Mouse (Mus musculus): Measurements from ENCODE around the gene Ift43. TPM values are rescaled to one million over a fixed set of nuclear protein-coding genes. Genes with fewer than 3 reads are reported as not detected.

Ift43 gene
- polyA plus RNA-seq, 1 experiment, result 5.3 TPM

DNA sequence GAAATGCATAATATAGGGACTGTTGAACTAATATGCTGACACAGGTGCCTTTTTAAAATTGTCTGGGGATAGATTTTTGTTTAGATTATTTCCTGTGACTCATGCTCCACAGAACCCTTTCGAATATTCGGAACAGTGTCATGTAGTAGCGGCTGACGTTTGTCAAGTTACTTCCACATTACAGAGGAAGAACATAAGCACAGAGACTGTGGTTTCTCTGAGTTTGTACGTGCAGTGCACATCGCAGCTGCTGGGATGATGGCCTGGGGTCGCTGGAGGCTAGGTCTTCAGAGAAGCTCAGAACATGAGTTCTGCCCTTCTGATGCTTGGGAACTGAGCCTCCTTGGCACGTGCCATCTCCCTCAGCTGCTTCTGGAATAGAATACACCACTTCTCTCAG lies 35.0 kb upstream of the Ift43 start:
- WGBS, result 24% methylated on average over 8 of the region's 8 CpGs
- no peak for TF ChIP-seq CTCF (IDR thresholded peaks at IDR 0.05; ENCODE audit: control insufficient read depth, insufficient read depth, low read length)
- no peak for TF ChIP-seq POLR2A (IDR thresholded peaks at IDR 0.05; ENCODE audit: borderline replicate concordance, control insufficient read depth, low read depth, low read length)
- Histone ChIP-seq H3K4me1 (ENCODE audit: control insufficient read depth, insufficient read depth, low read length) (no peaks in the 10 kb centered on the region; the same call in 1 of the 2 replicates), H3K4me3 (replicated peaks; ENCODE audit: control insufficient read depth, low read depth, low read length) (no peak overlapping the region), H3K27ac (ENCODE audit: control insufficient read depth, insufficient read depth, low read depth, low read length, poor library complexity) (no peak overlapping the region)

DNA sequence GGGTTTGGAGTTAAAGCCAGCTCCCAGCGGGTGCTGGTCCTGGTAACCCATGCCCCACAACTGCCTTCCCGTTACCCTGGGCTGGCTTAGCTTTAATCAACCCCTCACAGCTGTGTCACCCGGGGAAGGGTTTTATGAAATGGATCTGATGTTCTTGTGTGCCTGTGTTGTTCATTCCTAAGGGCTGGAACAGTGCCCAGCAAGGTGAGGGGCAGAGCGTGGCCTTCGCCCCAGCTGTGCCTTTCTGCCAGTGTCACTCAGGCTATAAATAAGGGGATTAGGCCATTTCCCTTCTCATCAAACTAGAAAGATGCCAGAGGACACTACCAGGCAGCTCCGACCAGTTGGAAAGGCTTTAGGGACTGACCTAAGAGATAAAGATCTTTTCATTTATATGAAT lies 32.5 kb upstream of the Ift43 start:
- TF ChIP-seq POLR2A (IDR thresholded peaks at IDR 0.05; ENCODE audit: borderline replicate concordance, control insufficient read depth, low read depth, low read length) (no peak), CTCF (IDR thresholded peaks at IDR 0.05; ENCODE audit: control insufficient read depth, insufficient read depth, low read length) (no peak)
- 86% methylated on average over 6 of the region's 6 CpGs for WGBS
- H3K4me3 ChIP-seq (replicated peaks; ENCODE audit: control insufficient read depth, low read depth, low read length), result no peak overlapping the region
- no peaks in the 10 kb centered on the region; the same call in 1 of the 2 replicates for H3K4me1 ChIP-seq (ENCODE audit: control insufficient read depth, insufficient read depth, low read length)
- no peak overlapping the region for H3K27ac ChIP-seq (ENCODE audit: control insufficient read depth, insufficient read depth, low read depth, low read length, poor library complexity)

DNA sequence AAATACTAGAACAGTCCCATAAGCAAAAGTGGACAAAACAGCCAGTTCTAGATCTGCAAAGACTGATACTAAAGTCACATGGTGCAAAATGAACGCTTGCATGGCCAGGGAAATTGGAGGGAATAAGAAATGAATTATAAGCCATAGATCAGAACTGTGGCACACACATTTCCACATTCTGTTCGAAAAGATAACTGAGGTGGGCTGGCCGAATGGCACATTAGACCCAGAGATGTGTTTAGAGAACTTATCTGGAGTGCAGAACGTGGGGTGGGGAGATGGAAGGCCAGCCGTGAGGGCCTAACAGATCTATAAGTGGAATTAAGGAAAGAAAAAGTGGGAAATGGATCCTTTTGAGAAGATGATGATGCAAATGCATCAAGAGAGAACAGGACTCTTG lies 30.9 kb upstream of the Ift43 start:
- 65% methylated on average over 5 of the region's 5 CpGs for WGBS
- TF ChIP-seq CTCF (IDR thresholded peaks at IDR 0.05; ENCODE audit: control insufficient read depth, insufficient read depth, low read length) (no peak), POLR2A (IDR thresholded peaks at IDR 0.05; ENCODE audit: borderline replicate concordance, control insufficient read depth, low read depth, low read length) (no peak)

DNA sequence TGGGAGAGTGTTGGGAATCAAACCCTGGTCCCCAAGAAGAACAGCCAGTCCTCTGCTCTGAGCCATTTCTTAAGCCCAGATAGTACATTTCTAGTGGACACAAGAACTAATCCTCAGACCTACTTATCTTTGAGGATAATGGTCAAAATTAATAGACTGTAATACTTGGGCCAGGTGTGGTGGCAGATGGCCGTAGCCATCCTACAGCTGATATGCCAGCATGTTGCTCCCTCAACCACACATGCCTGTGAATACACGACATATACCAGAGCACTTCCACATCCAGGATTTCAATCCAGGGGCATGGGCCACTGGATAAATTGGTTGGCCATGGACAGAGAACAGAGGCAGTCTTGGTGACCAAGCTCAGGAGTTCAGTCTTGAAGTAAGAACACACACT lies 27.0 kb upstream of the Ift43 start:
- WGBS, result 75% methylated on average over 2 of the region's 2 CpGs
- no peaks in the 10 kb centered on the region for H3K4me1 ChIP-seq (ENCODE audit: control insufficient read depth, insufficient read depth, low read length)
- H3K4me3 ChIP-seq (replicated peaks; ENCODE audit: control insufficient read depth, low read depth, low read length), result no peak overlapping the region
- no peak overlapping the region for H3K27ac ChIP-seq (ENCODE audit: control insufficient read depth, insufficient read depth, low read depth, low read length, poor library complexity)
- TF ChIP-seq POLR2A (IDR thresholded peaks at IDR 0.05; ENCODE audit: borderline replicate concordance, control insufficient read depth, low read depth, low read length) (no peak), CTCF (IDR thresholded peaks at IDR 0.05; ENCODE audit: control insufficient read depth, insufficient read depth, low read length) (no peak)

More for the DNA sequence above, 30.9 kb upstream of the Ift43 start:
- Histone ChIP-seq H3K4me1 (ENCODE audit: control insufficient read depth, insufficient read depth, low read length) (no peaks in the 10 kb centered on the region), H3K27ac (ENCODE audit: control insufficient read depth, insufficient read depth, low read depth, low read length, poor library complexity) (no peak overlapping the region), H3K4me3 (replicated peaks; ENCODE audit: control insufficient read depth, low read depth, low read length) (no peak overlapping the region)

DNA sequence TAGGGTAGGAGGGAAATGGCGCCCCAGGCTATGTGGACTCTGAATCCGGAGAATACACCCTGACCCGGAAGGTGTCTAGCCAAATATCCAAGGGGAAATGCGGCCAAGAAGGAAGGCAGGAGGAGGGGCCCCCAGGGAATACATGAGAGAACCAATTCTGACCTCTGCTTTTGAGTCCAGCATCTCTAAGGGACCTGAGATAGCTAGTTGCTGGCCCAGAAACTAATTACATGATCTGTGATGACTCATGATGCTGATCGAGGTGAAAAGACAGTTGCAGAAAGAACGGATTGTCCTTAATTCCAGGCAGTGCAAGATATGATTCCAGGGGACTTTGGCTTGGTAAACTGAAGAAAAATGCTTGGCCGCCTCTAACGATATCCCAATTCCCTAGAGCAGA lies 25.4 kb upstream of the Ift43 start:
- Histone ChIP-seq H3K27ac (ENCODE audit: control insufficient read depth, insufficient read depth, low read depth, low read length, poor library complexity) (no peak overlapping the region), H3K4me3 (replicated peaks; ENCODE audit: control insufficient read depth, low read depth, low read length) (no peak overlapping the region), H3K4me1 (ENCODE audit: control insufficient read depth, insufficient read depth, low read length) (no peaks in the 10 kb centered on the region)
- WGBS, result 79% methylated on average over 8 of the region's 8 CpGs
- TF ChIP-seq CTCF (IDR thresholded peaks at IDR 0.05; ENCODE audit: control insufficient read depth, insufficient read depth, low read length) (no peak), POLR2A (IDR thresholded peaks at IDR 0.05; ENCODE audit: borderline replicate concordance, control insufficient read depth, low read depth, low read length) (no peak)

DNA sequence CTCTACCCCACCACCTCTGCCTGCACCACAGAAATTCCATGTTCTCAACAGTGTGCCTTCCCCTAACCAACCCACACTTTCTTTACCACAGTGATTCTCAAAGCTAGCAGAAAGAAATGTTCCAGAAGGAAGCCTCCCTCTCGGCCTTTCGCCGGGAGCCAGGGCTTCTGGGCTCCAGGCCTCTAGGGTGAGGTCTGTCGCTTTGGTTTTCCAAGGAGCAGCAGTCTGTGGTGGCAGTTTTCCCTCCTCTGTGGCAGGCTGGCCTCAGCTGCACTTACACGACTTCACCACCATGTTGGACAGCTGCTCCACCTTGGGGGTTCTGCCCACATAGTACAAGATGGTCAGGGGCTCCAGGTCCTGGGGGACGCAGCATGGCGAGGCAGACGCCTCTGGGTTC lies 24.8 kb upstream of the Ift43 start:
- TF ChIP-seq POLR2A (IDR thresholded peaks at IDR 0.05; ENCODE audit: borderline replicate concordance, control insufficient read depth, low read depth, low read length) (no peak), CTCF (IDR thresholded peaks at IDR 0.05; ENCODE audit: control insufficient read depth, insufficient read depth, low read length) (no peak)
- Histone ChIP-seq H3K27ac (ENCODE audit: control insufficient read depth, insufficient read depth, low read depth, low read length, poor library complexity) (no peak overlapping the region), H3K4me3 (replicated peaks; ENCODE audit: control insufficient read depth, low read depth, low read length) (no peak overlapping the region), H3K4me1 (ENCODE audit: control insufficient read depth, insufficient read depth, low read length) (no peaks in the 10 kb centered on the region)
- 88% methylated on average over 8 of the region's 8 CpGs for WGBS

DNA sequence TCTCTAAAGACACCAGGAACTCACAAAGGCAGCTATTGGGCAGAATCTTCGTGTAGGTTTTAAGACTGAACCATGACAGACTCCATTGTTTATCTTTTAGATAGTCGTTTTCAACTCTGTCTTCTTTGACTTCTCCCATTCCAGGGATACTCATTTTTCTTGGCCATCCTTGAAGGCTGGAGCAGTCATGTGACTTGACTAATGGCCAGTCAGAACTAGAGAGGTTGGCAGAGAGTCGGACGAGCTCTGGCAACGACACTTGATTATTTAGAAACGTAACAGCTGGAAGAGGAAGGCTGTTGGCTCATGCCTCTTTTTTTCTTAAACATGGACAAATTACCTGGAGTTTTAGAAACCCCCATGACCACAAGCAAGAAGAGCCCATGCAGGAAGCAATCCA lies 23.0 kb upstream of the Ift43 start:
- TF ChIP-seq POLR2A (IDR thresholded peaks at IDR 0.05; ENCODE audit: borderline replicate concordance, control insufficient read depth, low read depth, low read length) (no peak), CTCF (IDR thresholded peaks at IDR 0.05; ENCODE audit: control insufficient read depth, insufficient read depth, low read length) (no peak)
- Histone ChIP-seq H3K27ac (ENCODE audit: control insufficient read depth, insufficient read depth, low read depth, low read length, poor library complexity) (no peak overlapping the region), H3K4me3 (replicated peaks; ENCODE audit: control insufficient read depth, low read depth, low read length) (no peak overlapping the region), H3K4me1 (ENCODE audit: control insufficient read depth, insufficient read depth, low read length) (no peaks in the 10 kb centered on the region)
- 83% methylated on average over 6 of the region's 6 CpGs for WGBS

DNA sequence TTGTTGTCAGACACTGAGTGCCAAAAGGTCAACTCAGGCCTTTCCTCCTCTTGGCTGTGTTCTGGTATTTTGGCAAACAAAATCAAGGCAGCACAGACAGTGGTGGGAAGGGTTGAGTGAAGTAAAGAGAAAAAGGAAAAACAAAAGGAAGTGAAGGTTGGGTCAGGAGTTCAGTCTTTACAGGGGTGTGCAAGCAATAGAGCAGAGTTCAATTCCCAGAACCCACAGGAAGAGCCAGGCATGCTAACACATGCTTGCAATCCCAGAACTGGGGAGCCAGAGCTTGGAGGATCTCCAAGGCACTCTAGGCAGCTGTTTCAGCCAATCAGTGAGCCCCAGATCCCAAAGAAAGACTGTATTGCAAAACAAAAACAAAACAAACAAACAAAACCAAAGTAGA lies 17.5 kb upstream of the Ift43 start:
- no peaks in the 10 kb centered on the region for H3K4me1 ChIP-seq (ENCODE audit: control insufficient read depth, insufficient read depth, low read length)
- H3K27ac ChIP-seq (ENCODE audit: control insufficient read depth, insufficient read depth, low read depth, low read length, poor library complexity), result no peak overlapping the region
- no peak overlapping the region for H3K4me3 ChIP-seq (replicated peaks; ENCODE audit: control insufficient read depth, low read depth, low read length)
- TF ChIP-seq CTCF (IDR thresholded peaks at IDR 0.05; ENCODE audit: control insufficient read depth, insufficient read depth, low read length) (no peak), POLR2A (IDR thresholded peaks at IDR 0.05; ENCODE audit: borderline replicate concordance, control insufficient read depth, low read depth, low read length) (no peak)

DNA sequence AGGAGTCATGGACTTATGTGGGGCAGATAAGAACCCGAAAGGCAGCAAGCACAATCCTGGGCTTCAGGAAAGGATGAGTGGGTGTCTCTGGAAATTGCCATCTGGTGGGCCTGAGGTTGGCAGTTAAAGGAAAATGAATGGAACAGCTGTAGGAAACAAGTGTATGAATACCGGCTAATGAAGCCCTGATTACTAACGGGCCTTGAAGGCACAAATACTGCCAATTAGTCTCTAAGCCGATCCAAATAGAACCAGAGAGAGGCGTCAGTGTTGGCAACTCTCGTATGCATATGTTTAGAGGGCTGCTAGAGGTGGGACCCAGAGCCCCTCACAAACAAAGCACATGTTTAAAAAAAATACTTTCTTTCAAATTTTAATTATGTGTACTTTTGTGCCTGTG lies 10.9 kb upstream of the Ift43 start:
- no peak overlapping the region for H3K4me3 ChIP-seq (replicated peaks; ENCODE audit: control insufficient read depth, low read depth, low read length)
- no peak overlapping the region for H3K27ac ChIP-seq (ENCODE audit: control insufficient read depth, insufficient read depth, low read depth, low read length, poor library complexity)
- WGBS, result 85% methylated on average over 6 of the region's 6 CpGs
- TF ChIP-seq CTCF (IDR thresholded peaks at IDR 0.05; ENCODE audit: control insufficient read depth, insufficient read depth, low read length), result no peak
- no peak for TF ChIP-seq POLR2A (IDR thresholded peaks at IDR 0.05; ENCODE audit: borderline replicate concordance, control insufficient read depth, low read depth, low read length)
- no peaks in the 10 kb centered on the region for H3K4me1 ChIP-seq (ENCODE audit: control insufficient read depth, insufficient read depth, low read length)
